Mouse (Mus musculus) CH12.LX (cell line): ENCODE measurements at regions not wholly inside any gene's neighbourhood (a gene's known extent, or its start where the extent isn't known, plus 50 kb on each side); places are given as distances from the start of the nearest gene placed in this dataset.

Source experiments
- DNase-seq: peaks from one replicate; pipeline ENCODE4 v3.0.0-alpha.2; 2013; ENCODE audit errors: extremely low read depth
- H3K27ac ChIP-seq: 2 replicates; pipeline ENCODE4 v1.5.1; 2012; ENCODE audit warnings: low read depth, mild to moderate bottlenecking, control low read depth, moderate library complexity; ENCODE audit not compliant: insufficient read depth
- H3K27me3 ChIP-seq: replicated peaks from 2 replicates; pipeline ENCODE3; 2012; ENCODE audit warnings: inconsistent platforms
- H3K36me3 ChIP-seq, 2 experiments: replicated peaks in 1 of 2; 2 replicates each; pipeline versions ENCODE3 to v1.6.1; 2012; ENCODE audit warnings: inconsistent platforms in 1 of 2, low read length in 1 of 2, mild to moderate bottlenecking in 1 of 2, mixed read lengths in 1 of 2, moderate library complexity in 1 of 2; ENCODE audit not compliant: control insufficient read depth in 1 of 2, insufficient read depth in 1 of 2
- H3K4me1 ChIP-seq, 2 experiments: 2 replicates each; pipeline ENCODE4 v1.6.1; 2012; ENCODE audit warnings: inconsistent platforms in 1 of 2, moderate library complexity in 1 of 2; ENCODE audit not compliant: insufficient read depth in 2 of 2, control insufficient read depth in 1 of 2
- H3K4me2 ChIP-seq: 2 replicates; pipeline ENCODE4 v1.6.1; 2012; ENCODE audit warnings: low read depth, mild to moderate bottlenecking, control low read depth; ENCODE audit not compliant: poor library complexity, insufficient read depth, severe bottlenecking
- H3K4me3 ChIP-seq, 3 experiments: fragments of 150-350 bp in 1 of 3; sonication (generic) in 1 of 3; replicated peaks in 1 of 3; 2 replicates each; pipeline versions ENCODE3 to v1.5.1; 2011 to 2012; ENCODE audit warnings: low read depth in 2 of 3, low read length in 2 of 3, mild to moderate bottlenecking in 2 of 3, moderate library complexity in 2 of 3, control low read depth in 1 of 3, improper control_type of control experiment in 1 of 3, inconsistent platforms in 1 of 3, mixed read lengths in 1 of 3; ENCODE audit not compliant: poor library complexity in 1 of 3
- H3K79me2 ChIP-seq: replicated peaks from 2 replicates; pipeline ENCODE4 v1.6.1; 2012; ENCODE audit warnings: mild to moderate bottlenecking, moderate library complexity; ENCODE audit not compliant: control insufficient read depth, poor library complexity, insufficient read depth, severe bottlenecking; ENCODE audit errors: extremely low read depth
- H3K9ac ChIP-seq: 2 replicates; pipeline ENCODE4 v1.6.1; 2012; ENCODE audit warnings: low read depth, mild to moderate bottlenecking, control low read depth, moderate library complexity; ENCODE audit not compliant: insufficient read depth
- H3K9me3 ChIP-seq: replicated peaks from 2 replicates; pipeline ENCODE3; 2012; ENCODE audit warnings: low read length, inconsistent platforms, mixed read lengths
- BHLHE40 ChIP-seq: IDR thresholded peaks from 2 replicates; pipeline ENCODE4 v1.6.1; 2011; ENCODE audit warnings: mild to moderate bottlenecking, low read depth, low read length, improper control_type of control experiment
- CHD2 ChIP-seq: IDR thresholded peaks from 2 replicates; pipeline ENCODE4 v1.6.1; 2011; ENCODE audit warnings: low read length, improper control_type of control experiment
- CTCF ChIP-seq, 2 experiments: IDR thresholded peaks in 1 of 2; conservative IDR thresholded peaks in 1 of 2; 2 replicates each; pipeline ENCODE4 v1.5.1; 2011 to 2012; ENCODE audit warnings: low read depth in 2 of 2, low read length in 2 of 2, improper control_type of control experiment in 1 of 2, inconsistent platforms in 1 of 2, mild to moderate bottlenecking in 1 of 2, moderate library complexity in 1 of 2
- E2F4 ChIP-seq: IDR thresholded peaks from 2 replicates; pipeline ENCODE4 v1.6.1; 2011; ENCODE audit warnings: low read depth, low read length, improper control_type of control experiment; ENCODE audit not compliant: insufficient replicate concordance
- ELF1 ChIP-seq: IDR thresholded peaks from 2 replicates; pipeline ENCODE4 v1.6.1; 2014; ENCODE audit warnings: low read depth, mild to moderate bottlenecking, inconsistent platforms, low read length, improper control_type of control experiment
- EP300 ChIP-seq: IDR thresholded peaks from 2 replicates; pipeline ENCODE4 v1.6.1; 2011; ENCODE audit warnings: low read length, improper control_type of control experiment
- ETS1 ChIP-seq: conservative IDR thresholded peaks from 2 replicates; pipeline ENCODE4 v1.6.1; 2012; ENCODE audit warnings: low read depth, mild to moderate bottlenecking, inconsistent platforms, low read length, improper control_type of control experiment, moderate library complexity
- GABPA ChIP-seq: IDR thresholded peaks from 2 replicates; pipeline ENCODE4 v1.6.1; 2012; ENCODE audit warnings: low read depth, low read length, improper control_type of control experiment, inconsistent platforms; ENCODE audit not compliant: insufficient replicate concordance
- IRF4 ChIP-seq: IDR thresholded peaks from 2 replicates; pipeline ENCODE4 v1.6.1; 2014; ENCODE audit warnings: low read depth, mild to moderate bottlenecking, inconsistent platforms, low read length, improper control_type of control experiment
- MAX ChIP-seq: IDR thresholded peaks from 2 replicates; pipeline ENCODE4 v1.6.1; 2011; ENCODE audit warnings: low read length, improper control_type of control experiment
- MAZ ChIP-seq: IDR thresholded peaks from 2 replicates; pipeline ENCODE4 v1.6.1; 2012; ENCODE audit warnings: low read depth, mild to moderate bottlenecking, inconsistent platforms, low read length, improper control_type of control experiment, moderate library complexity
- MEF2A ChIP-seq: IDR thresholded peaks from 2 replicates; pipeline ENCODE4 v1.6.1; 2014; ENCODE audit warnings: low read depth, mild to moderate bottlenecking, inconsistent platforms, low read length, improper control_type of control experiment, borderline replicate concordance
- MXI1 ChIP-seq: IDR thresholded peaks from 2 replicates; pipeline ENCODE4 v1.6.1; 2011; ENCODE audit warnings: mild to moderate bottlenecking, low read depth, low read length, improper control_type of control experiment
- MYC ChIP-seq: IDR thresholded peaks from 2 replicates; pipeline ENCODE4 v1.6.1; 2011; ENCODE audit warnings: low read depth, mild to moderate bottlenecking, improper control_type of control experiment, low read length
- NELFE ChIP-seq: IDR thresholded peaks from 2 replicates; pipeline ENCODE4 v1.6.1; 2011; ENCODE audit warnings: low read depth, low read length, improper control_type of control experiment
- PAX5 ChIP-seq: IDR thresholded peaks from 2 replicates; pipeline ENCODE4 v1.6.1; 2012; ENCODE audit warnings: low read length, inconsistent platforms, mixed read lengths
- SIN3A ChIP-seq: IDR thresholded peaks from 2 replicates; pipeline ENCODE4 v1.6.1; 2012; ENCODE audit warnings: low read length, improper control_type of control experiment, inconsistent platforms
- TBP ChIP-seq: conservative IDR thresholded peaks from 2 replicates; pipeline ENCODE4 v1.6.1; 2011; ENCODE audit warnings: low read depth, low read length, improper control_type of control experiment
- TCF12 ChIP-seq: IDR thresholded peaks from 2 replicates; pipeline ENCODE4 v1.6.1; 2014; ENCODE audit warnings: low read depth, mild to moderate bottlenecking, inconsistent platforms, low read length, improper control_type of control experiment
- USF1 ChIP-seq: IDR thresholded peaks from 2 replicates; pipeline ENCODE4 v1.6.1; 2014; ENCODE audit warnings: low read depth, mild to moderate bottlenecking, inconsistent platforms, low read length, improper control_type of control experiment
- USF2 ChIP-seq: conservative IDR thresholded peaks from 2 replicates; pipeline ENCODE4 v1.6.1; 2011; ENCODE audit warnings: low read depth, low read length, improper control_type of control experiment
- ZC3H11A ChIP-seq: IDR thresholded peaks from 2 replicates; pipeline ENCODE4 v1.6.1; 2012; ENCODE audit warnings: low read depth, mild to moderate bottlenecking, inconsistent platforms, low read length, improper control_type of control experiment
- ZKSCAN1 ChIP-seq: IDR thresholded peaks from 2 replicates; pipeline ENCODE4 v1.6.1; 2012; ENCODE audit warnings: low read depth, inconsistent platforms, low read length, improper control_type of control experiment, borderline replicate concordance
- ZMIZ1 ChIP-seq: IDR thresholded peaks from 2 replicates; pipeline ENCODE4 v1.6.1; 2012; ENCODE audit warnings: low read depth, mild to moderate bottlenecking, inconsistent platforms, low read length, improper control_type of control experiment
- dilution Hi-C: fragments of 300-500 bp; cut with MboI; formaldehyde crosslinking; loops from 2 replicates; pipeline ENCODE4 v1.14.3; 2020; ENCODE audit warnings: low sequenced_read_pairs; ENCODE audit not compliant: extremely low pct_unique_long_range_greater_than_20kb, extremely low pct_ligation_motif_present
- in situ Hi-C: fragments of 300-500 bp; cut with MboI; formaldehyde crosslinking; loops from 3 replicates; pipeline ENCODE4 v1.14.3; 2019; ENCODE audit warnings: low sequenced_read_pairs, low pct_ligation_motif_present, low pct_unique_long_range_greater_than_20kb, mixed read lengths

DNA sequence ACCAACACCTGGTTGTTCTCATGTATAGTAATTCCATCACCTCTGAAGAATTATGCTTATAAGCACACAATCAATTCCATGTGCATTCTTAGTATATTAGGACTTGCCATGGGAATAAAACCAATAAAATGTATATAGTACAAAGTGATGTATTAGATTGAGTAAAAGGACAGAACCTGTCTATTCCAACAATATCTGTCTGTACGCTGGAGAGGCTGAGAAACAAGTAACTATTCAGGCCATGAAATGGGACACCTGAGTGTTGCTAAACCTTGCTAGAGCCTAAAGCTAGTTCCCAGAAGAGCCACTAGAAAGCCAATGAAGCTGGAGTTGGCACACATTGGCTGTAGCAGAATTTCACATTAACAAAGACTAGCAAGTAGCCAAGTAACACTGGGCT is 989.8 kb downstream of the Diaph3 start:
- no peaks in the 10 kb centered on the region for H3K36me3 ChIP-seq
- H3K4me2 ChIP-seq = no peak overlapping the region
- no peaks in the 10 kb centered on the region for H3K4me1 ChIP-seq
- TF ChIP-seq ETS1 (no peak), CHD2 (no peak)
- TF ChIP-seq, all 38 proteins: peak for 0
- no peak overlapping the region for H3K4me3 ChIP-seq
- no peaks in the 10 kb centered on the region for H3K27me3 ChIP-seq
- no peak overlapping the region for H3K9ac ChIP-seq
- H3K9me3 ChIP-seq = peaks cover 16% of the 10 kb centered on the region
- no peak overlapping the region for H3K27ac ChIP-seq
- in situ Hi-C loops = no loop called here
- DNase-seq = no peak
- dilution Hi-C loops = no loop called here
- no peaks in the 10 kb centered on the region for H3K79me2 ChIP-seq

DNA sequence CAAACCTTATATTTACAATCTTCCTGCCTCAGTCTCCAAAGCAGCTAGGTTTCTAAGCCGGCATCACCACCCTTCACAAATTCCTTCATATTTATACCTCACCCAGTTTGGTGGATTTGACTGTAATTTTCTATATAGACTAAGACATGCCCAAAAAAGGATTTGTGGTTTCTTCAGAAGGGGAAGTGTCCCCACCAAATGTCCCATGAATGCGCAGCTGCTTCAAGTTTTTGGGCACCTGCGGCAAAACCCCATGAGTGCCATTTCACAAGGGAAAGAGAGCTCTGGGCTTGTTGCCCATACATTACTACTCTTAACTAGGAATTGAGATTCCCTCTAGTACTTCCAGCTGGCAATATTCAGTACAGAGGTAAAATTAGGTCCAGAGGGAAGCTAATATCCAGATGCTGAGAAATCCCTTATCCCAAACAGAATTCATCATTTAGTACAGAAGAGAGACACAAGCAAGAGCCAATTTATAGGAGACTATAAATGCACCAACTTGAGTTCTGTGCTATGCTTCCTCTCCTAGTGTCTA is 990.6 kb downstream of the Diaph3 start:
- Histone ChIP-seq H3K36me3 (no peaks in the 10 kb centered on the region), H3K4me3 (no peak overlapping the region), H3K79me2 (no peaks in the 10 kb centered on the region), H3K9me3 (peaks cover 16% of the 10 kb centered on the region), H3K27ac (no peak overlapping the region), H3K4me2 (no peak overlapping the region), H3K9ac (no peak overlapping the region), H3K4me1 (no peaks in the 10 kb centered on the region), H3K27me3 (no peaks in the 10 kb centered on the region)
- in situ Hi-C loops (no loop called here), dilution Hi-C loops (no loop called here)
- peak; percentile 17 for DNase-seq
- TF ChIP-seq ELF1 = no peak
- TF ChIP-seq USF2 = no peak
- no peak for TF ChIP-seq CTCF (conservative IDR thresholded peaks at IDR 0.05 in 1 of 2, IDR thresholded peaks at IDR 0.05 in 1 of 2; ENCODE audit: low read depth in 2 of 2, low read length in 2 of 2)
- TF ChIP-seq EP300 = no peak
- TF ChIP-seq MXI1 = no peak
- TF ChIP-seq MAZ = no peak
- no peak for TF ChIP-seq IRF4
- no peak for TF ChIP-seq MYC
- no peak for TF ChIP-seq SIN3A

DNA sequence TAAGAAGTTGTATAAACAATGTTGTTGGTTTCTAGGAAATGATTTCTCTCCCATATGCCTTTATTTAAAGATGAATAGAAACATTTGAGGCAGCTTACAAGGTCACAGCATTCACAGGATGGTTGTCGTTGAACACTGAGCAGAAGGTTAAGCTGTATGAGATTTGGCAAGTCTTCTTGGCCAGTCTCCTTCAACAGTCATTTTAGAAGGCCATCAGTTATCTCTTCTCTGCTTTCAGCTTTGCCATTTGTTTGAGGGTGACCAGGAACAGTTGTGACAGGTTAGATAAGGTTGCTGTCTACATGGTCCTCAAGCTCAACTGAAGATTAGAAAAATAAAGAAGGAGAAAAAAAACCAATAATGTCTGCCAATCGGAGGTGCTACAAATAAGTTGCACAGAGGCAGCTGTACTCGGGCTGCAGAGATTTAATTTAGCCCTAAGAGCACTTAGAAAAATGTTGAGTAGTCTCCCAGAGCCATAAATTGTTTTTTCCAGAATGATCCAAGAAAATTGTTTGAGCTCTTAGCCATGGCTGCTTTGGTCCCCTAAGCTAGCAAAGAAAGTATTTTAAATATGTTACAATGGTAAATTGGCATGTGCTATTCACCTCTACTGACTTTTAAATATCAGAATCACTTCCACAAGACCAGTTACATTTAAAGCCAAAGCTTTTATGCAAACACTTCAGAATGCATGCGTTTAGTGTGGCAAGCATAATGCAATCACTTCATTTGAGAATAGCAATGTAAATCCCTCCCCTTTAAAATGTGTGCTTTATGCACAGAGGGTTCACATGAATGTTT is 1025.6 kb downstream of the Diaph3 start:
- Histone ChIP-seq H3K36me3 (no peaks in the 10 kb centered on the region), H3K79me2 (no peaks in the 10 kb centered on the region), H3K27me3 (no peaks in the 10 kb centered on the region), H3K9me3 (peaks cover 7% of the 10 kb centered on the region), H3K27ac (no peak overlapping the region), H3K4me1 (no peaks in the 10 kb centered on the region), H3K9ac (no peak overlapping the region), H3K4me3 (no peak overlapping the region), H3K4me2 (no peak overlapping the region)
- dilution Hi-C loops = no loop called here
- in situ Hi-C loops = no loop called here
- DNase-seq = no peak
- TF ChIP-seq SIN3A (no peak), MYC (no peak), ZC3H11A (no peak), ZMIZ1 (no peak), NELFE (no peak), USF1 (no peak), E2F4 (no peak), MEF2A (no peak), CHD2 (no peak), TCF12 (no peak), BHLHE40 (no peak), MAX (no peak), GABPA (no peak), PAX5 (no peak), ZKSCAN1 (no peak), TBP (no peak), CTCF (conservative IDR thresholded peaks at IDR 0.05 in 1 of 2, IDR thresholded peaks at IDR 0.05 in 1 of 2; ENCODE audit: low read depth in 2 of 2, low read length in 2 of 2) (no peak), MXI1 (no peak)
